Mouse (Mus musculus) cerebellum, postnatal 14 days (tissue): ENCODE results near the gene Lpp.

ENCODE experiments used
- DNase-seq, 2 experiments: peaks; one replicate each; pipeline ENCODE4 v3.0.0; 2021; ENCODE audit warnings: mixed read lengths in 2 of 2

The Lpp gene

GRCm38 (mm10) chr16:24441338-24441737 lies 48.0 kb downstream of the Lpp start:
- DNase-seq, result no peak

- DNase-seq, result no peak
Measured at GRCm38 (mm10) chr16:24442500-24443122, 49.3 kb downstream of the Lpp start.

- DNase-seq, result no peak
Measured at GRCm38 (mm10) chr16:24443123-24443515, 49.8 kb downstream of the Lpp start.

- DNase-seq, result no peak
Measured at GRCm38 (mm10) chr16:24443555-24443954, 50.2 kb downstream of the Lpp start.

- no peak for DNase-seq
Measured at GRCm38 (mm10) chr16:24444818-24445217, 51.5 kb downstream of the Lpp start.

- no peak for DNase-seq
Measured at GRCm38 (mm10) chr16:24445473-24445872, 52.2 kb downstream of the Lpp start.

GRCm38 (mm10) chr16:24446449-24446848 lies 53.1 kb downstream of the Lpp start:
- DNase-seq, result no peak

- DNase-seq, result no peak
Measured at GRCm38 (mm10) chr16:24447666-24448492, 54.6 kb downstream of the Lpp start.

GRCm38 (mm10) chr16:24448493-24448845 lies 55.2 kb downstream of the Lpp start:
- no peak for DNase-seq

GRCm38 (mm10) chr16:24449806-24450205 lies 56.5 kb downstream of the Lpp start:
- DNase-seq, result peak; percentile 55 to 58

- DNase-seq, result no peak
Measured at GRCm38 (mm10) chr16:24450256-24450655, 56.9 kb downstream of the Lpp start.

GRCm38 (mm10) chr16:24451123-24451522 lies 57.8 kb downstream of the Lpp start:
- no peak for DNase-seq

GRCm38 (mm10) chr16:24453536-24453935 lies 60.2 kb downstream of the Lpp start:
- no peak for DNase-seq

- peak in 1 of 2 experiments; percentile 54 for DNase-seq
Measured at GRCm38 (mm10) chr16:24454493-24454892, 61.2 kb downstream of the Lpp start.

- no peak for DNase-seq
Measured at GRCm38 (mm10) chr16:24455361-24455855, 62.1 kb downstream of the Lpp start.

GRCm38 (mm10) chr16:24463842-24464241 lies 70.5 kb downstream of the Lpp start:
- DNase-seq, result no peak

GRCm38 (mm10) chr16:24464436-24464835 lies 71.1 kb downstream of the Lpp start:
- no peak for DNase-seq

GRCm38 (mm10) chr16:24465633-24466032 lies 72.3 kb downstream of the Lpp start:
- DNase-seq, result peak in 1 of 2 experiments; percentile 58

GRCm38 (mm10) chr16:24467544-24468290 lies 74.4 kb downstream of the Lpp start:
- DNase-seq, result no peak

- no peak for DNase-seq
Measured at GRCm38 (mm10) chr16:24469313-24469712, 76.0 kb downstream of the Lpp start.

GRCm38 (mm10) chr16:24470601-24471000 lies 77.3 kb downstream of the Lpp start:
- no peak for DNase-seq

- DNase-seq, result no peak
Measured at GRCm38 (mm10) chr16:24471029-24471428, 77.7 kb downstream of the Lpp start.

GRCm38 (mm10) chr16:24471801-24472200 lies 78.5 kb downstream of the Lpp start:
- DNase-seq, result no peak
